Mouse (Mus musculus) lung, postnatal 4 days (tissue): ENCODE measurements around the gene Srrm3.
A peak's percentile ranks its signal among the peaks of the same experiment; 100 is the strongest.

Experiments
- DNase-seq, 2 experiments: peaks; one replicate each; pipeline ENCODE4 v3.0.0; 2021

Gene Srrm3

GRCm38 (mm10) chr5:135824517-135824916 lies 17.8 kb downstream of the Srrm3 start:
- no peak for DNase-seq

- DNase-seq = no peak
Observed at GRCm38 (mm10) chr5:135826225-135826624, 19.5 kb downstream of the Srrm3 start.

- no peak for DNase-seq
Observed at GRCm38 (mm10) chr5:135829381-135829780, 22.7 kb downstream of the Srrm3 start.

- no peak for DNase-seq
Observed at GRCm38 (mm10) chr5:135832729-135833128, 26.0 kb downstream of the Srrm3 start.

DNA sequence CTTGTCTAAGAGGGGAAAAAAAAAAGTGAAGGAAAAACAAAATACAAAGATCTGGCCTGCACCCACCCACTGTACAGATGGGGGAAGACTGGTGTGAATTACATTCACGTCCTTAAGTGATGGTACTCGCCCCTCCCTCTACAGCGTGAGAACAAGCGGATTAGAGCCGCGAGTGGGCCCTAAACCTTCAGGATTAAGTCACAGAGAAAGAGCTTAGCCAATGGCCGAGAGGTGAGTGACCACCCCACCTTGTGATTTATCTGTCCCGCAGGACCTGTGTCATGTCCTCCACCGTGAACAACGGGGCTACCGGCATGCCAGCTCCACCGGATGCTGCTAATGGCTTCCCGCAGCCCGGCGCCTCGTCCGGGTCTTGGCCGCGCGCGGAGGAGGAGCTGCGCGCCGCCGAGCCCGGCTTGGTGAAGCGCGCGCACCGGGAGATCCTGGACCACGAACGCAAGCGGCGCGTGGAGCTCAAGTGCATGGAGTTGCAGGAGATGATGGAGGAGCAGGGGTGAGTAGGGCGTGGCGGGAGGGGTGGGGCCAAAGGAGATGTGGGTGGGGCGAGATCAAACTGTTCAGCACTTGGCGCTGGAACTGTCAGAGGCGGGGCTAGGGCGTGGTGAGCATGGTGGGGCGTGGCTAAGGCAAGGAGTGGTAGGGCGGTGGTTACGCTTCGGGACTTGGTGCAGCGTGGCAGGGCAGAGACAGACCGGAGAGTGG lies 28.2 kb downstream of the Srrm3 start:
- peak; percentile 62 to 71 for DNase-seq

GRCm38 (mm10) chr5:135835492-135835858 lies 28.8 kb downstream of the Srrm3 start:
- no peak for DNase-seq

GRCm38 (mm10) chr5:135835981-135836380 lies 29.3 kb downstream of the Srrm3 start:
- DNase-seq = no peak

GRCm38 (mm10) chr5:135841651-135842050 lies 35.0 kb downstream of the Srrm3 start:
- DNase-seq = no peak

- DNase-seq = peak in 1 of 2 experiments; percentile 49
Observed at GRCm38 (mm10) chr5:135843418-135843817, 36.7 kb downstream of the Srrm3 start.

- no peak for DNase-seq
Observed at GRCm38 (mm10) chr5:135845676-135846320, 39.1 kb downstream of the Srrm3 start.

- DNase-seq = no peak
Observed at GRCm38 (mm10) chr5:135847460-135847859, 40.8 kb downstream of the Srrm3 start.

DNA sequence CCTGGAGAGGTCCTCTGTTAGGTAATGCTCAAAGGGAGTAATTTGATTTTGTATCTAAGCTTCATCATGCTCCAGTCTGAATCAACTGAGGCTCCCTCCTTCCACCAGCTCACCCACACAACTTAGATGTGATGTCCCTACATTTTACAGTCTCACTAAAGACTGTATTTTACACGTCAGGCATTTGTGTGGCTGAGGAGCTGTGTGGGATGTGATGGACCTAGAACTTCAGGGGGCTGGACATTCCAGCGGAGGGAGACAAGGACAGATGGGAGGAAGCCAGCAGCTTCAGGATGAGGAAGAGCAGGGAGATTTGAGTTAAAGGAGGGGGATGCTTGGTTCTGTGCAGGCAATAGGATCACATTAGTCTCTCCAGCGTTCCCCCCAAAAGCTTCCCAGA lies 41.2 kb downstream of the Srrm3 start:
- no peak for DNase-seq

DNA sequence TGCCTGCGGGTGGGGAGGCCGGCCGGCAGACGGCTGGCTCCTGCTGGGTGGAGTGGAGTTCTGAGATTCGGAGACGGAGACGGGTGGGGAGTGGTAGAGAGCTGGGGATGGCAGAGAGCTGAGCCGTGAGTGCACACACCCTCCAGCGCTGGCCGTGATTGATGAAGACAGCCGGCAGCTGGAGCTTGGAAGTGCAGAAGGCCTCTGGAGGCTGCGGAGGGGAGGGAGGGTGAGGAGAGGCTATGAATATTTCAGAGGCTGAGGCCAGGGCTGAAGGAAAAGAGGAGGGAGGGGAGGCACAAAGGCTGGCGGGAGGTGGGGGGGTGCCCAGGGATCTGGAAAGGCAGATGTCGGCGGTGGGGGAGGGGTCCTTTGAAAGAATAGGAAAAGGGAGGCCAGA lies 44.3 kb downstream of the Srrm3 start:
- peak in 1 of 2 experiments; percentile 44 for DNase-seq

DNA sequence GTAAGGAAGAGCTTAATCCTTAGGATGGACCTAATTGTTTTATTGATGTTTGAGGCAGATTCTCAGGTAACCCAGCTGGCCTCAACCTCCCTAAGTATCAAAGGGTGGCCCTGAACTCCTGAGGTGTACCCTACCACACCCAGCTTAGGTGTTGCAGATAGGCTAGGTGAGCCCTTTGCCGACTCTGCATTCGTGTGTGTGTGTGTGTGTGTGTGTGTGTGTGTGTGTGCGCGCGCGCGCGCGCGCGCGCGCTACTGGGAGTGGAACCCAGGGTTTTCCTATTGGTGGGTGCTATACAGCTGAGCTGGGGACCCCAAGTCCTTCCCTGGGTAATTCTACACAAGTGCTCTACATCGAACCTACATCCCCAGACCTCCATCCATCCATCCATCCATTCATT lies 44.8 kb downstream of the Srrm3 start:
- no peak for DNase-seq

DNA sequence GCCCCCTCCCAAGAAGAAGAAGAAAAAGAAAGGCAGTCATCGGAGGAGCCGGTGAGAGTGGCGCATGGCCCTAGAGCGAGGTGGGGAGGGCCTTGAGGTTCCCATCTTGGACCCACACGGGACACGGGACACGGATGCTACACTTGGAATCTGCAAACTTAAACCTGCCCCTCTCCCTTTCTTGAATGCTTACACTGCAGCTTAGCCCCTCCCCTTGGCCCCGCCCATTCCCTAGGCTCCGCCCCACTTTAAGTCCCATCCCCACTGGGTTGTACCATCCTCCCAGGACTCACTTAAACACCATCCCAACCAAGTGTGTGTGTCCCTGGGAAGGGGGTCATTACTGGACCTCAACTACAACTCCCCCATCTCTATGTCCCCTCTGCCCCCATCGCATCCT lies 45.7 kb downstream of the Srrm3 start:
- DNase-seq = no peak

DNA sequence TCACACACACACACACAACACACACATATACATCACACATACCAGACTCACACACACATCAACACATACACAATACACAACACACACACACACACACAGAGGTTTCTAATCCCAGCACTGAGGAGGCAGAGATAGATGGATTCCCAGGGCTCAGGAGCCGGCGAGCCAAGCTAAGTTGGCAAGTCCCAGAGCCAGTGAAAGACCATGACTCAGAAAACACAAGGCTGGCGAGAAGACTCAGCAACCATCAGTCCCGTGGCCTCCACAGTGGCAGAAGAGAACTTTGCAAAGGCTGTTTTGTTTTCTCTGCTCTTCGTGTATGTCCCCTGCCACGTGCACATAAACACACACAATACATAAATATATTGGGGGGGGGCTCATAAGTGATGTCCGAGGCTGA lies 47.0 kb downstream of the Srrm3 start:
- no peak for DNase-seq

GRCm38 (mm10) chr5:135855156-135855555 lies 48.5 kb downstream of the Srrm3 start:
- peak; percentile 56 to 75 for DNase-seq

GRCm38 (mm10) chr5:135866662-135867061 lies 60.0 kb downstream of the Srrm3 start:
- DNase-seq = no peak

DNA sequence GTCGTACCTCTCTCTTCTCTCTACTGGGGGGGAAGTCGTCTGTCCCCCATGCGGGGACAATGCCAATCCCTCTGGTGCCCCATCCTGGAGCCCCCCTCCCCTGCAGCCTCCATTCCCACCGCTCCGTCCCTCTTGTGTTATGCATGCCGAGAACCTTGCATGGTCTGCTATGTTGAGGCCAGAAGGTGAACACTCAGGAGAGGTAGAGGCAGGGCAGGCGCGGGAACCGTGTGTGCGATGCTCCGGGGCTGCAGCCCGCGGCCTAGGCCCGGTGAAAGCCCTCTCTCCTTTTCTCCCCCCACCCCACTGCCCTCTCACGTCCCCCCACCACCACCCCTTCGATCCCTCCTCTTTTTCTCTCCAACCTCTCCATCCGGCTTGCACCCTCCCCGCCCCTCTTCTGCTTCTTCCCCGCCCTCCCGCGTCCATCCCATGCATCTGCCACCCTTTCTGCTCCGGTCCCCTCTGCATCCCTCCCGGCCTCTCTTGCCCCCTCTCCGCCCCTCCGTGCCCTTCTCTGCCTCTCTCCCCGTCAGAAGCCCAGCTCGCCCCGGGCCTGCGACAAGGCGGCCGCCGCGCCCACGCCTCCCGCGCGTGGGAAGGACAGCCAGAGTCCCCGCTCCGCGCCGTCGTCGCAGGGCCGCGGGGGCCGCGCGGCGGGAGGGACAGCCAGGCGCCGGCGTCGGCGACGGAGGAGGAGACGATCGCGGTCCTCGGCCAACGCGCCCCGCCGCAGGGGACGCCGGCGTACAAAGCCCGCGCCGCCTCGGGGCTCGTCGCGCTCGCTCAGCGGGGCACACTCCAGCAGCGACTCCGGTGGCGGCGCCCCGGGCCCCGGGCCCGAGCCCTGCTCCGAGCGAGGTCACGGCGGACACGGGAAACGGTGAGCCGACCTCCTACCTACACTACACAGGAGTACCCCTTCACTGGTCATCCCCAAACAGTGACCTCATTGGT lies 61.2 kb downstream of the Srrm3 start:
- DNase-seq = peak; percentile 34 to 45

DNA sequence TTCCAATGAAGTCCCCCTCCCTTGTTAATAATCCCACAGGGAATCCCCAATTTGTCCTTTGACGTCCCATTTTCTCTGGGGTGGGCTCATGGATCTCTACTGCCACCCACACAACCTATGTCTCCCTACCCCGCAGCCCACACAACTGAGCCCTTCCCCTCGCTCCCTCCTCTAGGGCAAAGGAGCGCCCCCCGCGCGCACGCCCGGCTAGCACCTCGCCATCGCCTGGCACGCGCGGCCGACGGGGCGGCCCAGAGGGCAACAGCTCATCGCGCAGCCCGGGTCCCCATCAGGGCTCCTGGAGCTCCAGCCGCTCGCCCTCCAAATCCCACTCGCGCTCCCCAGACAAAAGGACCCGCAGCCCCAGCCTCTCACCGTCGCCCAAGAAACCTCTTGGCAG lies 62.0 kb downstream of the Srrm3 start:
- DNase-seq = no peak

DNA sequence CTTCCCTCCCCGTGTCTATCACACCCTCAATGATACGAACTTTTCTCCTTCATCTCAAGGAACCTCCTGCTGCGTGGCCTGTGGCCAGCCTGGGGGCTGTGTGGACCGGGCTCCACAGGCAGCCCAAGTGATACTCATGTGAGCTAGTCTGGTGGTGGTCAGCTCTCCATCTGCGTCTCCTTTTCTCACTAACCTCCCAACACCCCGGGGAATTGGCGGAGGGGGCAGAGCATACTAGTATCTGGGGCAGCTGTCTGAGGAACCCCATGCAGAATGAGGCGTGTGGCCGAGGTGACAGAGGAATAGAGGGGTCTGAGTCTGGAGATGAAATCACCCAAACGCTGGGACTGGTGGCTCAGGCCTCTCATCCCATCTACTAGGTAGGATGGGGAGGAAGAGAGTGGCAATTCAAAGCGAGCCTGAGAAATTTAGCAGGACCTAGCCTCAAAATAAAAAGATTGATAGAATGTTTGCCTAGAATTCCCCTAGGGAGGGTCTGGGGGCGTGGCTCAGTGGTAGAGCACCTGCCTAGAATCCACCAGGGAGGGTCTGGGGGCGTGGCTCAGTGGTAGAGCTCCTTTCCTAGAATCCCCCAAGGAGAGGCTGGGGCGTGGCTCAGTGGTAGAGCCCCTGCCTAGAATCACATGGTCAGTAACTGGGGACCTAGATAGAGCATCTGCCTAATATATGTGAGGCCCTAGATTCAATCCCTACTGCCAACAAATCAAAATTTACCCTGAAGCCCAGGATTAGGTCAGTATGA lies 63.2 kb downstream of the Srrm3 start:
- DNase-seq = no peak

DNA sequence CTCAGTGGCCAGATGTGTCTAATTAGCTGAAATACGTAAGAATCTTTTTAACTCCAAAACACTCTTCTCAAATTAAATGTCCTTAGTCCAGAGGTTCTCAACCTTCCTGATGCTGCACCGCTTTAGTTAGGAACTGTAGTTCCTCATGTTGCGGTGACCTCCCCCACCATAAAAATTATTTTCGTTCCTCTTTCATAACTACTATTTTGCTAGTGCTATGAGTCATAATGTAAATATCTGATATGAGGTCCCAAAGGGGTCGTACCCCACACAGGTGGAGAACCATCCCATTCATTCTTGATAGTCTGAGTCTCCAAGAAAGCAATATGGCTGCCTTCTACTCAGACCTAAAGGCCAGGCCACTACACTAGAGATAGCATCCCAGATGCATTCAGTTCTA lies 63.8 kb downstream of the Srrm3 start:
- DNase-seq = no peak

DNA sequence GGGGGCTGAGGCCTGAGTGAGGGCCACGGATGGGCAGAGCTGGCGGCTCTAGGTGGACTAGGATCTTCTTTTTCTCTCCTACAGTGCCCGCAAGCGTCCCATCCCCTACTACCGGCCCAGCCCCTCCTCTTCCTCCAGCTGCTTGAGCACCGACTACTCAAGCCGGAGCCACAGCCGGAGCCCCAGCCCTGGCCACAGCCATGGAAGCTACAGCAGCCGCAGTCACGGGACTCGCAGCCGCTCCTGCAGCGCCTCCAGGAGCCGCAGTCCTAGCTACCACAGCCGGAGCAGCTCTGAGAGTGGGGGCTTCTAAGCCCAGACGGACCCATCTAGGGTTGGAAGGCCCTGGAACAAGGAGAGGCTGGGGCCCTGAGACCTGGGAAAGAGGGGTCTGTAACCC lies 66.3 kb downstream of the Srrm3 start:
- no peak for DNase-seq
